Mouse (Mus musculus) neural tube, embryonic 15.5 days (tissue): ENCODE measurements at regions not wholly inside any gene's neighbourhood (a gene's known extent, or its start where the extent isn't known, plus 50 kb on each side); places are given as distances from the start of the nearest gene placed in this dataset.
"Not testable (repeated sequence)": the region's sequence is repeated elsewhere in the genome, so short reads cannot be mapped to it uniquely, and the experiment has no call there.

Experiments
- ATAC-seq: fragments of 200-750 bp; cut with Nextera tagmentation; 2 replicates; pipeline ENCODE4 v1.8.0; 2017; ENCODE audit warnings: mild to moderate bottlenecking, moderate TSS enrichment, moderate library complexity; ENCODE audit not compliant: low FRiP score
- H3K27ac ChIP-seq: fragments of 300-500 bp; sonication (generic); replicated peaks from 2 replicates; pipeline ENCODE4 v1.5.1; 2015; ENCODE audit warnings: mild to moderate bottlenecking, inconsistent platforms
- H3K27me3 ChIP-seq: fragments of 300-500 bp; sonication (generic); replicated peaks from 2 replicates; pipeline ENCODE4 v1.6.1; 2015; ENCODE audit warnings: inconsistent platforms
- H3K36me3 ChIP-seq: fragments of 300-500 bp; sonication (generic); 2 replicates; pipeline ENCODE4 v1.6.1; 2015; ENCODE audit warnings: inconsistent platforms
- H3K4me1 ChIP-seq: fragments of 300-500 bp; sonication (generic); 2 replicates; pipeline ENCODE4 v1.6.1; 2015; ENCODE audit warnings: inconsistent platforms
- H3K4me2 ChIP-seq: fragments of 300-500 bp; sonication (generic); 2 replicates; pipeline ENCODE4 v1.6.1; 2015; ENCODE audit warnings: inconsistent platforms, mild to moderate bottlenecking, moderate library complexity
- H3K4me3 ChIP-seq: fragments of 300-500 bp; sonication (generic); replicated peaks from 2 replicates; pipeline ENCODE4 v1.5.1; 2015; ENCODE audit warnings: mild to moderate bottlenecking, inconsistent platforms
- H3K9ac ChIP-seq: fragments of 300-500 bp; sonication (generic); replicated peaks from 2 replicates; pipeline ENCODE4 v1.6.1; 2015; ENCODE audit warnings: mild to moderate bottlenecking, inconsistent platforms
- H3K9me3 ChIP-seq: fragments of 300-500 bp; sonication (generic); replicated peaks from 2 replicates; pipeline ENCODE4 v1.6.1; 2016; ENCODE audit warnings: inconsistent platforms
- WGBS: fragments of 180-500 bp; shearing (Covaris S2); methylation state at CpG from one replicate; pipeline ENCODE4 v1.1.7; 2015; ENCODE audit warnings: mixed read lengths; 5-methylcytosine and 5-hydroxymethylcytosine counted together

GRCm38 (mm10) chr3:137242877-137243276 lies 98.0 kb upstream of the Emcn start:
- Histone ChIP-seq H3K4me3 (no peak overlapping the region), H3K9me3 (no peaks in the 10 kb centered on the region), H3K36me3 (no peaks in the 10 kb centered on the region), H3K4me1 (no peaks in the 10 kb centered on the region), H3K4me2 (no peak overlapping the region), H3K27ac (no peak overlapping the region), H3K27me3 (no peaks in the 10 kb centered on the region), H3K9ac (no peak overlapping the region)
- no peak for ATAC-seq
- WGBS = 82% methylated on average over 1 of the region's 1 CpGs

GRCm38 (mm10) chr3:137263907-137264306 lies 77.0 kb upstream of the Emcn start:
- H3K4me3 ChIP-seq = no peak overlapping the region
- H3K27me3 ChIP-seq = no peaks in the 10 kb centered on the region
- no peaks in the 10 kb centered on the region for H3K36me3 ChIP-seq
- H3K9ac ChIP-seq = no peak overlapping the region
- no peak for ATAC-seq
- no peak overlapping the region for H3K27ac ChIP-seq
- 92% methylated on average over 4 of the region's 4 CpGs for WGBS
- H3K9me3 ChIP-seq = no peaks in the 10 kb centered on the region
- H3K4me2 ChIP-seq = no peak overlapping the region
- no peaks in the 10 kb centered on the region for H3K4me1 ChIP-seq

- no peaks in the 10 kb centered on the region for H3K4me1 ChIP-seq
- H3K4me3 ChIP-seq = no peak overlapping the region
- WGBS = 61% methylated on average over 1 of the region's 1 CpGs
- ATAC-seq = no peak
- H3K9me3 ChIP-seq = no peaks in the 10 kb centered on the region
- no peak overlapping the region for H3K27ac ChIP-seq
- H3K4me2 ChIP-seq = no peak overlapping the region
- H3K9ac ChIP-seq = no peak overlapping the region
- no peaks in the 10 kb centered on the region for H3K27me3 ChIP-seq
- H3K36me3 ChIP-seq = no peaks in the 10 kb centered on the region
These were observed 73.1 kb upstream of the Emcn start for GRCm38 (mm10) chr3:137267752-137268151.

GRCm38 (mm10) chr3:137275444-137275843 lies 65.4 kb upstream of the Emcn start:
- Histone ChIP-seq H3K4me2 (no peak overlapping the region), H3K27me3 (no peaks in the 10 kb centered on the region), H3K9ac (no peak overlapping the region), H3K4me1 (no peaks in the 10 kb centered on the region), H3K36me3 (no peaks in the 10 kb centered on the region), H3K27ac (no peak overlapping the region), H3K9me3 (no peaks in the 10 kb centered on the region), H3K4me3 (no peak overlapping the region)
- ATAC-seq = no peak
- 85% methylated on average over 8 of the region's 8 CpGs for WGBS

GRCm38 (mm10) chr3:137279284-137279683 lies 61.6 kb upstream of the Emcn start:
- ATAC-seq = no peak
- no peaks in the 10 kb centered on the region for H3K36me3 ChIP-seq
- H3K9ac ChIP-seq = no peak overlapping the region
- 39% methylated on average over 1 of the region's 1 CpGs for WGBS
- no peak overlapping the region for H3K4me2 ChIP-seq
- no peaks in the 10 kb centered on the region for H3K9me3 ChIP-seq
- no peak overlapping the region for H3K4me3 ChIP-seq
- no peak overlapping the region for H3K27ac ChIP-seq
- H3K4me1 ChIP-seq = no peaks in the 10 kb centered on the region
- no peaks in the 10 kb centered on the region for H3K27me3 ChIP-seq

GRCm38 (mm10) chr3:137281052-137281451 lies 59.8 kb upstream of the Emcn start:
- H3K9ac ChIP-seq = no peak overlapping the region
- 90% methylated on average over 7 of the region's 7 CpGs for WGBS
- no peaks in the 10 kb centered on the region for H3K4me1 ChIP-seq
- no peak overlapping the region for H3K4me3 ChIP-seq
- no peak overlapping the region for H3K4me2 ChIP-seq
- H3K27ac ChIP-seq = no peak overlapping the region
- no peaks in the 10 kb centered on the region for H3K27me3 ChIP-seq
- H3K36me3 ChIP-seq = no peaks in the 10 kb centered on the region
- ATAC-seq = no peak
- no peaks in the 10 kb centered on the region for H3K9me3 ChIP-seq

- not testable (repeated sequence) for H3K36me3 ChIP-seq, H3K4me1 ChIP-seq, H3K4me2 ChIP-seq, H3K9ac ChIP-seq, H3K9me3 ChIP-seq, ATAC-seq, H3K27me3 ChIP-seq, H3K27ac ChIP-seq, H3K4me3 ChIP-seq
- 94% methylated on average over 11 of the region's 11 CpGs for WGBS
These were observed 53.3 kb upstream of the Emcn start for GRCm38 (mm10) chr3:137287558-137287957.

- Histone ChIP-seq H3K4me2 (no peak overlapping the region), H3K9me3 (no peaks in the 10 kb centered on the region), H3K36me3 (no peaks in the 10 kb centered on the region), H3K27me3 (no peaks in the 10 kb centered on the region), H3K4me3 (no peak overlapping the region), H3K4me1 (peaks cover 8% of the 10 kb centered on the region; the same call in 1 of the 2 replicates), H3K27ac (no peak overlapping the region), H3K9ac (no peak overlapping the region)
- WGBS = 67% methylated on average over 7 of the region's 7 CpGs
- no peak for ATAC-seq
These were observed 52.4 kb upstream of the Emcn start for GRCm38 (mm10) chr3:137288301-137288942.

- H3K4me2 ChIP-seq = no peak overlapping the region
- no peak for ATAC-seq
- H3K27me3 ChIP-seq = no peaks in the 10 kb centered on the region
- no peaks in the 10 kb centered on the region for H3K9me3 ChIP-seq
- H3K9ac ChIP-seq = no peak overlapping the region
- WGBS = 72% methylated on average over 2 of the region's 2 CpGs
- H3K27ac ChIP-seq = no peak overlapping the region
- H3K4me1 ChIP-seq = peaks cover 8% of the 10 kb centered on the region; the same call in 1 of the 2 replicates
- H3K4me3 ChIP-seq = no peak overlapping the region
- H3K36me3 ChIP-seq = no peaks in the 10 kb centered on the region
These were observed 51.8 kb upstream of the Emcn start for GRCm38 (mm10) chr3:137288943-137289682.

GRCm38 (mm10) chr3:137289683-137289984 lies 51.2 kb upstream of the Emcn start:
- peak; percentile 38; the same call in 1 of the 2 replicates for ATAC-seq
- Histone ChIP-seq H3K4me2 (no peak overlapping the region), H3K36me3 (no peaks in the 10 kb centered on the region), H3K4me3 (no peak overlapping the region), H3K27ac (no peak overlapping the region), H3K27me3 (no peaks in the 10 kb centered on the region), H3K9me3 (no peaks in the 10 kb centered on the region), H3K9ac (no peak overlapping the region), H3K4me1 (peaks cover 8% of the 10 kb centered on the region; the same call in 1 of the 2 replicates)
- WGBS = 14% methylated on average over 3 of the region's 3 CpGs
